Mouse (Mus musculus) heart, embryonic 14.5 days (tissue): ENCODE results near the gene Prdm15. TPM values are rescaled to one million over a fixed set of nuclear protein-coding genes. Genes with fewer than 3 reads are reported as not detected.
A peak's percentile ranks its signal among the peaks of the same experiment; 100 is the strongest.

Source experiments
- ATAC-seq: fragments of 200-750 bp; cut with Nextera tagmentation; 2 replicates; pipeline ENCODE4 v1.8.0; 2017; ENCODE audit warnings: low read depth, moderate TSS enrichment; ENCODE audit not compliant: insufficient number of reproducible peaks, insufficient read depth, low FRiP score
- H3K27ac ChIP-seq, 2 experiments: fragments of 200-500 bp in 1 of 2; fragments of 300-500 bp in 1 of 2; sonication (generic) in 1 of 2; replicated peaks in 1 of 2; 2 replicates each; pipeline ENCODE4 v1.5.1; 2012 to 2014; ENCODE audit warnings: low read depth in 2 of 2, low read length in 2 of 2, control low read depth in 1 of 2, mild to moderate bottlenecking in 1 of 2, mixed read lengths in 1 of 2; ENCODE audit not compliant: control insufficient read depth in 1 of 2, insufficient read depth in 1 of 2
- H3K27me3 ChIP-seq: fragments of 300-500 bp; sonication (generic); 2 replicates; pipeline ENCODE4 v1.6.1; 2014; ENCODE audit warnings: mild to moderate bottlenecking, low read length, control low read depth; ENCODE audit not compliant: control insufficient read depth, insufficient read depth
- H3K36me3 ChIP-seq: fragments of 300-500 bp; sonication (generic); 2 replicates; pipeline ENCODE4 v1.6.1; 2014; ENCODE audit warnings: mild to moderate bottlenecking, control low read depth, low read length, mixed read lengths; ENCODE audit not compliant: control insufficient read depth, insufficient read depth
- H3K4me1 ChIP-seq, 2 experiments: fragments of 200-500 bp in 1 of 2; fragments of 300-500 bp in 1 of 2; sonication (generic) in 1 of 2; 2 replicates each; pipeline ENCODE4 v1.6.1; 2012 to 2014; ENCODE audit warnings: low read length in 2 of 2, control low read depth in 1 of 2, mixed read lengths in 1 of 2; ENCODE audit not compliant: control insufficient read depth in 2 of 2, insufficient read depth in 2 of 2
- H3K4me2 ChIP-seq: fragments of 300-500 bp; sonication (generic); 2 replicates; pipeline ENCODE4 v1.6.1; 2014; ENCODE audit warnings: mild to moderate bottlenecking, low read length
- H3K4me3 ChIP-seq, 2 experiments: fragments of 200-500 bp in 1 of 2; fragments of 300-500 bp in 1 of 2; sonication (generic) in 1 of 2; 2 replicates each; pipeline ENCODE4 v1.5.1; 2012 to 2014; ENCODE audit warnings: low read length in 2 of 2, mild to moderate bottlenecking in 2 of 2, control low read depth in 1 of 2, low read depth in 1 of 2, moderate library complexity in 1 of 2; ENCODE audit not compliant: control insufficient read depth in 1 of 2, insufficient read depth in 1 of 2
- H3K9ac ChIP-seq: fragments of 300-500 bp; sonication (generic); 2 replicates; pipeline ENCODE4 v1.6.1; 2014; ENCODE audit warnings: mild to moderate bottlenecking, low read length
- H3K9me3 ChIP-seq: fragments of 300-500 bp; sonication (generic); 2 replicates; pipeline ENCODE4 v1.6.1; 2016; ENCODE audit warnings: low read length, control low read depth; ENCODE audit not compliant: control insufficient read depth
- WGBS: fragments of 180-500 bp; shearing (Covaris S2); extraction: QIAGEN DNeasy Blood & Tissue Kit; methylation state at CpG from one replicate; pipeline ENCODE4 v1.1.7; 2014; 5-methylcytosine and 5-hydroxymethylcytosine counted together
- polyA plus RNA-seq: library from polyadenylated mRNA; unstranded; fragments of >200 nt; fragmentation: Nextera tagmentation; extraction: Ambion mirVana; gene quantifications from 2 replicates; pipeline ENCODE4 v1.2.1, GENCODE M21; 2014

Prdm15 gene
- polyA plus RNA-seq, 1 experiment from 2014 or later: 4.3 TPM

GRCm38 (mm10) chr16:97763061-97763989 lies 88.3 kb downstream of the Prdm15 start, which contains the start of gene Ripk4:
Gene Ripk4 (minus strand): TSS chr16:97763787.
- Histone ChIP-seq H3K4me3 (peak within 1 kb of the TSS; percentile 40 to 61), H3K9ac (peak within 1 kb of the TSS; percentile 72), H3K27me3 (peaks cover 38% of the 10 kb centered on the region), H3K4me1 (peaks cover 6 to 37% of the 10 kb centered on the region in 2 experiments), H3K4me2 (peak within 1 kb of the TSS; percentile 94), H3K9me3 (no peaks in the 10 kb centered on the region), H3K36me3 (no peaks in the 10 kb centered on the region), H3K27ac (no peak within 1 kb of the TSS)
- under 1% methylated on average over 88 of the region's 88 CpGs for WGBS
- ATAC-seq: peak; percentile 32; the same call in 1 of the 2 replicates

GRCm38 (mm10) chr16:97761782-97762181 lies 89.9 kb downstream of the Prdm15 start:
- H3K9ac ChIP-seq: no peak overlapping the region
- H3K27ac ChIP-seq: no peak overlapping the region
- no peak overlapping the region for H3K4me3 ChIP-seq
- 67% methylated on average over 2 of the region's 2 CpGs for WGBS
- H3K9me3 ChIP-seq: no peaks in the 10 kb centered on the region
- no peaks in the 10 kb centered on the region for H3K36me3 ChIP-seq
- H3K4me2 ChIP-seq: peak overlapping the region; percentile 94
- ATAC-seq: no peak
- peaks cover 6 to 37% of the 10 kb centered on the region in 2 experiments for H3K4me1 ChIP-seq
- H3K27me3 ChIP-seq: peaks cover 38% of the 10 kb centered on the region

- peaks cover 25% of the 10 kb centered on the region for H3K27me3 ChIP-seq
- peak overlapping the region; percentile 35 for H3K4me2 ChIP-seq
- peak; percentile 28; the same call in 1 of the 2 replicates for ATAC-seq
- H3K36me3 ChIP-seq: no peaks in the 10 kb centered on the region
- peak overlapping the region; percentile 56 to 74 for H3K27ac ChIP-seq
- H3K9ac ChIP-seq: peak overlapping the region; percentile 1
- no peaks in the 10 kb centered on the region for H3K9me3 ChIP-seq
- no peak overlapping the region for H3K4me3 ChIP-seq
- 23% methylated on average over 3 of the region's 3 CpGs for WGBS
- H3K4me1 ChIP-seq: peaks cover 6 to 37% of the 10 kb centered on the region in 2 experiments
These were observed 92.0 kb downstream of the Prdm15 start for GRCm38 (mm10) chr16:97759681-97760080.

- Histone ChIP-seq H3K4me1 (peaks cover 6 to 32% of the 10 kb centered on the region in 2 experiments), H3K4me2 (no peak overlapping the region), H3K27ac (no peak overlapping the region), H3K27me3 (peaks cover 12% of the 10 kb centered on the region), H3K9ac (no peak overlapping the region), H3K4me3 (no peak overlapping the region), H3K36me3 (no peaks in the 10 kb centered on the region), H3K9me3 (no peaks in the 10 kb centered on the region)
- no peak for ATAC-seq
- 38% methylated on average over 2 of the region's 2 CpGs for WGBS
These were observed 93.4 kb downstream of the Prdm15 start for GRCm38 (mm10) chr16:97758288-97758687.

GRCm38 (mm10) chr16:97756460-97756859 lies 95.2 kb downstream of the Prdm15 start:
- H3K27me3 ChIP-seq: no peaks in the 10 kb centered on the region
- H3K36me3 ChIP-seq: no peaks in the 10 kb centered on the region
- no peaks in the 10 kb centered on the region for H3K9me3 ChIP-seq
- H3K27ac ChIP-seq: no peak overlapping the region
- H3K4me3 ChIP-seq: no peak overlapping the region
- 78% methylated on average over 2 of the region's 2 CpGs for WGBS
- H3K9ac ChIP-seq: no peak overlapping the region
- H3K4me2 ChIP-seq: no peak overlapping the region
- peaks cover 12 to 26% of the 10 kb centered on the region in 2 experiments for H3K4me1 ChIP-seq
- ATAC-seq: no peak

- no peaks in the 10 kb centered on the region for H3K27me3 ChIP-seq
- WGBS: 50% methylated on average over 3 of the region's 3 CpGs
- no peak for ATAC-seq
These were observed 99.2 kb downstream of the Prdm15 start for GRCm38 (mm10) chr16:97752316-97752941.

GRCm38 (mm10) chr16:97751884-97752283 lies 99.8 kb downstream of the Prdm15 start:
- peaks cover 5% of the 10 kb centered on the region; the same call in 1 of the 2 replicates for H3K36me3 ChIP-seq
- no peaks in the 10 kb centered on the region for H3K27me3 ChIP-seq
- 63% methylated on average over 8 of the region's 8 CpGs for WGBS
- H3K4me2 ChIP-seq: no peak overlapping the region
- peaks cover 3 to 8% of the 10 kb centered on the region in 2 experiments; a peak in 1 of 4 replicates for H3K4me1 ChIP-seq
- H3K27ac ChIP-seq: no peak overlapping the region
- H3K4me3 ChIP-seq: no peak overlapping the region
- H3K9ac ChIP-seq: no peak overlapping the region
- ATAC-seq: no peak
- H3K9me3 ChIP-seq: no peaks in the 10 kb centered on the region

More at GRCm38 (mm10) chr16:97752316-97752941, 99.2 kb downstream of the Prdm15 start:
- peaks cover 3 to 8% of the 10 kb centered on the region in 2 experiments; a peak in 1 of 4 replicates for H3K4me1 ChIP-seq
- no peak overlapping the region for H3K27ac ChIP-seq
- no peaks in the 10 kb centered on the region for H3K9me3 ChIP-seq
- H3K4me2 ChIP-seq: no peak overlapping the region
- H3K9ac ChIP-seq: no peak overlapping the region
- H3K4me3 ChIP-seq: no peak overlapping the region
- 0 out of 2 replicates have a peak, but pooled peaks cover 3% of the 10 kb centered on the region for H3K36me3 ChIP-seq
